Mouse (Mus musculus): ENCODE data around the gene Mxd4.

GRCm38 (mm10) chr5:34205788-34206187 lies 18.3 kb upstream of the Mxd4 start:
- no peak for TF ChIP-seq POLR2A (IDR thresholded peaks at IDR 0.05; ENCODE audit: extremely low read depth, insufficient read depth, low read length)
- no peak for TF ChIP-seq CTCF (IDR thresholded peaks at IDR 0.05; ENCODE audit: low read depth, low read length)

Measured in liver, adult 2 months (tissue).